Mouse (Mus musculus) gastrocnemius, postnatal 10 days (tissue): Measurements from ENCODE around the gene Mr1. TPM values are rescaled to one million over a fixed set of nuclear protein-coding genes. Genes with fewer than 3 reads are reported as not detected.

Source experiments
- DNase-seq: peaks from one replicate; pipeline ENCODE4 v3.0.0; 2021; ENCODE audit warnings: mixed read lengths
- total RNA-seq, 2 experiments: library from RNA; stranded (reverse); gene quantifications; 2 replicates each; pipeline ENCODE4 v1.2.3; 2021

Gene Mr1
- total RNA-seq, 2 experiments from 2014 or later, result 6.3 to 9.0 TPM

- DNase-seq, result no peak
These were observed 52.5 kb downstream of the Mr1 start for GRCm38 (mm10) chr1:155093971-155094707.

GRCm38 (mm10) chr1:155093145-155093791, 53.3 kb downstream of the Mr1 start:
- peak; percentile 25 for DNase-seq

GRCm38 (mm10) chr1:155091842-155092800, 54.5 kb downstream of the Mr1 start:
- DNase-seq, result peak; percentile 79

GRCm38 (mm10) chr1:155091374-155091841, 55.2 kb downstream of the Mr1 start:
- DNase-seq, result no peak

- no peak for DNase-seq
These were observed 55.9 kb downstream of the Mr1 start for GRCm38 (mm10) chr1:155090736-155091135.

- DNase-seq, result no peak
These were observed 56.3 kb downstream of the Mr1 start for GRCm38 (mm10) chr1:155090327-155090726.

- DNase-seq, result no peak
These were observed 57.6 kb downstream of the Mr1 start for GRCm38 (mm10) chr1:155088847-155089603.

- no peak for DNase-seq
These were observed 58.6 kb downstream of the Mr1 start for GRCm38 (mm10) chr1:155088046-155088445.

GRCm38 (mm10) chr1:155086893-155087292, 59.7 kb downstream of the Mr1 start:
- no peak for DNase-seq

GRCm38 (mm10) chr1:155086416-155086815, 60.2 kb downstream of the Mr1 start:
- no peak for DNase-seq

- no peak for DNase-seq
These were observed 61.8 kb downstream of the Mr1 start for GRCm38 (mm10) chr1:155084839-155085238.

- peak; percentile 94 for DNase-seq
These were observed 63.0 kb downstream of the Mr1 start for GRCm38 (mm10) chr1:155083271-155084265.

GRCm38 (mm10) chr1:155082965-155083268, 63.7 kb downstream of the Mr1 start:
- DNase-seq, result peak; percentile 41

- DNase-seq, result no peak
These were observed 64.3 kb downstream of the Mr1 start for GRCm38 (mm10) chr1:155082158-155082964.

- DNase-seq, result no peak
These were observed 68.9 kb downstream of the Mr1 start for GRCm38 (mm10) chr1:155077675-155078074.
